Mouse (Mus musculus) thymus, postnatal 25 days (tissue): ENCODE measurements at regions not wholly inside any gene's neighbourhood (a gene's known extent, or its start where the extent isn't known, plus 50 kb on each side); places are given as distances from the start of the nearest gene placed in this dataset.

Experiments
- DNase-seq: peaks from one replicate; pipeline ENCODE4 v3.0.0; 2022

DNA sequence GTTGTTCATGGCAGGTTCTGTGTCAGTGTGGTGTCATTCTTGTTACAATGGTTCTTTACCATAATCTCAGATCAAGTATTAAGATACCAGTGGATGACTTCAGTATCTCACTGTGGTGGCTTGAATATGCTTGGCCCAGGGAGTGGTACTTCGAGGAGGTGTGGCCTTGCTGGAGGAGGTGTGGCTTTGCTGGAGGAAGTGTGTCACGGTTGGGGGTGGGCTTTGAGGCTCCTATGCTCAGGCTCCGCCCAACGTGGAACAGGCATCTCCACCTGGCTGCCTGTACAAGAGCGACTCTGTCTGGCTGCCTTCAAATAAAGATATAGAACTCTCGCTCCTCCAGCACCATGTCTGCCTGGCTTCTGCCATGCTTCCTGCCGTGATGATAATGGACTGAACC lies 63.6 kb downstream of the Cd2 start:
- peak; percentile 19 for DNase-seq

DNA sequence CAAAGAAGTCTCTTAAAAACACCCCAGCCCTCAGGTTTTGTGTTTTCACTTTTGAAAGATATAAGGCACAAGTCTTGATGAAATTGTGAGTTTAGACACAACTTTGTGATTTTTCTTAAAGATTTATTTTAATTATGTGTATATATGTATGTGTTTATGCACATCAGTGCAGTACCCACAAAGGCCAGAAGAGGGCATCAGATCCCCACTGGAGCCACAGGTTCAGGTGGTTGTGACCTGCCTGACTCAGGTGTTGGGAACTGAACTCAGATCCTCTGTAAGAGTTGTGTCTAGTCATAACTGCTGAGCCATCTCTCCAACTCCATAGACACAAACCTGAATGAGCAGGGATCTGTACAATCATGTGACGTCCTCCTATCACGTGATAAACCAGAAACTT lies 67.8 kb downstream of the Cd2 start:
- peak; percentile 41 for DNase-seq

DNA sequence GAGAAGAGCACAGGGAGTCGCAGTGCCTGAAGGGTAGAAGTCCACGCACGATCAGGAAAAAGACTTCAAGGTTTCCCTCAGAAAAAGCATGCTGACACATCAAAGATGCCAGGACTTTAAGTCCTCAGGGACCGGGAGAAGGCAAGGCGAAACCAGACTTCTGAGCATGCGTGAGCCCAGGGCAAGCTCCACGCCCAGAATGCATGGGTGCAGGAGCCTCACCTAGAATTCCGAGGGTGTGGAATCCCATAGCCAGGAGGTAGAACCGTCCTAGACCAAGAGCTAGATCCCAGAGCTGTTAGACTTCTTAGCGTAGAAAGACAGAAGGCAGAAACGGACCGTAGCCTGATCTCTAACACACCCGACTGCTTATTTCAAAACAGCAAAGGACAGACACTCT lies 71.0 kb downstream of the Cd2 start:
- DNase-seq: no peak

DNA sequence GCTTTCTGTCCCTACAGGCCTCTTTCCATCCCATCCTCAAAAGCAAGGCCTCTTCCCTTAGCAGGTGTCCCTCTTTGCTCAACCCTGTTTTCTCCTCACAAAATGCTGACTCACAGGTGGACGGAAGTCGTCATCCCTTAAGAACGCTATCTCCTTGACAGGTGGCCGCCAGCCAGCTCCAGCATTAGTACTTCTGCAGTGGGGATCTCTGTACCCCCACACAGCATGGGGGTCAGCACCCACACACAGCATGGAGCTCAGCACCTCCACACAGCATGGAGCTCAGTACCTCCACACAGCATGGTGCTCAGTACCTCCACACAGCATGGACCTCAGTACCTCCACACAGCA lies 74.6 kb downstream of the Cd2 start:
- peak; percentile 14 for DNase-seq

DNA sequence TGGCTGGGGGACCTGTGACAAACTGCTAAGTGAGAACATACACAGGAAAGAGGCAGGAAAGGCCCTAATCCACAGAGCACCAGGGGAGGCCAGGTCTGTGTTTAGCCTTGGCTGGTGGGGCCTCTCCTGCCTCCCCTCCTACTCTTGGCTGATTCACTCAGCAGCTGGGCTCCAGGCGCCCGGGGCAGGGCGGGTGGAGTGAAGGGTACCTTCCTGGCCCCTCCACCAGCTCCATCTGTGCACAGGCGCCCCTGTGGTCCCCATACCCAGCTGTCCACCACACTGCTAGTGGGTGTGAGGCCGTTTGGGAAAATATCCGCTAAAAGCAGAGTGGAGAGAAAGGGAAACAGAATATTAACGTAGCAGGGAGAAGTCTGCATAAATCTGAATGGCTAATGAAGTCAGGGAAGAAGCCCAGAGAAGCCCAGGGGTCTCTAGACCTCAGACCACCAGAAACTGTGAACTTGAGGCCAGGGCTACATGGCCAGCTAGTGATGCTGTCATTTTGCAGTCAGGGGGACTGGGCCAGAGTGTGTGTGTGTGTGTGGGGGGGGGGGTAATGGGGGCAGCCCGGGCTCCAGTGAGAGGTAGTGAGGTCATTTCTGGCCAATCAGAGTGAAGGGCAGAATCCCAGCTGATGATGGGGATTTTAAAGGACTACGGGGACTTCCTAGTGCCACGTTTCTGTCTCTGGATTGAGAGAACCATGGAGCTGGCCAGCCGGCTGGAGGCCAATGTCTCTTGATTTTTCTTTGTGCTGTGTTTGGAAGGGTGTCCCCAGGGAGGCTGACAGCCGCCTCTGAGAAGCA lies 75.1 kb downstream of the Cd2 start:
- peak; percentile 58 for DNase-seq

DNA sequence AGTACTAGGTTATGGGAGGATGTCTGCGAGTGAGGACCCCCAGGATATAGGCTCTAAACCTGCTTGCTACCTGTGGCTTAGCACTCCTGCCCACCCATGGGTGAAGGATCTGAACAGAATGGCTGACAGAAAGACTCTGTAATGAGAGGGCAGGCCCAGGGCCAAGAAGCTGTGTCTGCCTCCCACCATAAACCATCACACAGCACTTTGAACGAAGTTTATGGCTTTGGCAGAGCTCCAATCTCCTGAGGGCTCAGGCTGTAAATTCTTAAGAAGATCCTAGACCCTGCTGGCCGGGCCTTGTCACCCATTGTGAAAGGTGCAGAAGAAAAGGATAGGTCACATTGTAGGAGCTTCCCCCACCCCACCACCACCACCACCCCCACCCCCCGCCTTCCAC lies 75.8 kb downstream of the Cd2 start:
- DNase-seq: no peak

DNA sequence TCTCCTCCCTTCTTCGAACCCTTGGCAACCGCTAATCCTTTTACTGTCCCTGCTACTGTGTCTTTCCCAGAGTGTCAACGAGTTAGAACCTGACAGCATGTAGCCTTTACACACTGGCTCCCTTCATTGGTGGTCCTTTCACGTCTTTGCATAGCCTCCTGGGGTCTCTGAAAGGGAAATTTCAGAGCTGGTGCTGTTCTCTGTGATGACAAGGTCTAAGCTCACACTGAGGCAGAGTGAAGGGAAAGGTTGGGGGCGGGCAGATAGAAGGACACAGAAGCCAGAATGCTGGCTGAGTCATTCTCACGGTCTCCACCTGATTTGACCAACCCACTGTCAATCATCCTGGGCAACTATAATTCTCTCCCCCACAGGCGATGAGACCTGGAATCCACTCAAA lies 78.2 kb downstream of the Cd2 start:
- no peak for DNase-seq

DNA sequence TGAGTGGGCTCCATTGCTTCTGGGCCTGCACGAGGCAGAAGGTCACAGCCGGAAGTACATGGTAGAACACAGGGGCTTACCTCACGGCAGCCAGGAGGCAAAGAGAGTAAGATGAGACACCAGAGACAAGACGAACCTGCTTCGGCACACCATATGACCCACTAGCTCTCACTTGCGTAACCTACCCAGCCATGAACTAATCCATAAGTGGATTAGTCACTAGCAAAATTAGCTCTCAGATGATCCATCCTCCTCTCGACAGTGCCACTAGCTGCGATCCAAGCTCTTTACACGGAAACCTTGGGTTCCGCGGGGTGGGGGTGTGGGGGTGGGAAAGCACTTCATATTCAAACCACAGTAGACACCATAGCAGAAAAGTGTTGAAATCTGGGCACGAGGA lies 79.0 kb downstream of the Cd2 start:
- no peak for DNase-seq

DNA sequence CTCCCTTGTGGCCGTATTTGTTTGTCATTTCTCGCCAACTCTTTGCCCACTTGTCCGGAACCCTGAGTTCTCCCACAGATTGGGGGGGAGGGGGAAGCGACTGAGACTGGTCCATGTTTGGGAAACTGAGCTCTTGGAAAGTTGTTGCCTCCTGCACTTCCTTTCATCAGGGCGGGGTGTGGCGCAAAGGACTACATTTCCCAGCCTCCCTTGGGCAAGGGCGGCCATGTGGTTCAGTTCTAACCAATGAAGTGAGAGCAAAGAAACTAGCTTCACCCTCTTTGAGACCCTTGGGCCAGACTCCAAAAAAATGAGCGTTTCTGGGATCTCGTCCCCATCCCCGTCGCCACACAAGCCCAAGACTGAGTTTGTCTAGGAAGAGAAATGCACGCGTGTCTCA lies 81.6 kb downstream of the Cd2 start:
- DNase-seq: peak; percentile 43

DNA sequence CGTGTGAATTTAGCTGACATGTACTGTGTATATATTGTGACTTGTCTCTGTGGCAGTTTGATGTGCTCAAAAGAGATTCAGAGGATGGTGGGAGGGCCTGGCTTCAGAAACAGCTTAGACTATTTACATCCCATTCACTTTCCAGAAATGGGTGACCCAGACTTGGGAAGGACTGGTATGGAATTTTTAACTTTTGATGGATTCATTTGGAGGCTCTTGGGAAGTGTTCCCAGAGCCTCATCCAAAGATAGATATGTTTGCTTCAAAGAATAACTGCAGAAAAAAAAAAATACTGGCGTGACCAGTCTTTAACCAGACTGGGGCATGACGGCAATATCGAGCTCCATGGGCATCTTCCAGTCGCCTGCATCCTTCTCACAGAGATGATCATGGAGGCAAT lies 84.6 kb upstream of the Ptgfrn start:
- DNase-seq: no peak

DNA sequence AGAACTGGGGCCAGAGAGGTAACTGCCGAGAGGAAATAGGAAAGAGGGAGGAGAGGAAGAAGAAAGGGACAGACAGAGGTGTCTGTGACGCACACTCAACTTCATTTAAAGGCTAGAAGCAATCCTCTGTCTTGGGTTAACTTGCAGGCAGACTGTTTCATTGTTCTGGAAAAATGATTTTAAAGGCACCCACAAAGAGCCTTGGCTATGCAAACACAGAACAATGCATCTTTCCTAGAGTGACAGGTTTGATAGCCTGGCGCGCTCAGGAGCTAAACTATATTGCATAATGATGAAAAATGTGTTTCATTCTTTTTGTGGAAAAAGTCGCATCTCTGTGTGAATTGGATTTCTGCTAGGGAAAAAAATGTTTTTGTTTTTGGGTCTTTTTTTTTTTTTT lies 84.2 kb upstream of the Ptgfrn start:
- DNase-seq: no peak

DNA sequence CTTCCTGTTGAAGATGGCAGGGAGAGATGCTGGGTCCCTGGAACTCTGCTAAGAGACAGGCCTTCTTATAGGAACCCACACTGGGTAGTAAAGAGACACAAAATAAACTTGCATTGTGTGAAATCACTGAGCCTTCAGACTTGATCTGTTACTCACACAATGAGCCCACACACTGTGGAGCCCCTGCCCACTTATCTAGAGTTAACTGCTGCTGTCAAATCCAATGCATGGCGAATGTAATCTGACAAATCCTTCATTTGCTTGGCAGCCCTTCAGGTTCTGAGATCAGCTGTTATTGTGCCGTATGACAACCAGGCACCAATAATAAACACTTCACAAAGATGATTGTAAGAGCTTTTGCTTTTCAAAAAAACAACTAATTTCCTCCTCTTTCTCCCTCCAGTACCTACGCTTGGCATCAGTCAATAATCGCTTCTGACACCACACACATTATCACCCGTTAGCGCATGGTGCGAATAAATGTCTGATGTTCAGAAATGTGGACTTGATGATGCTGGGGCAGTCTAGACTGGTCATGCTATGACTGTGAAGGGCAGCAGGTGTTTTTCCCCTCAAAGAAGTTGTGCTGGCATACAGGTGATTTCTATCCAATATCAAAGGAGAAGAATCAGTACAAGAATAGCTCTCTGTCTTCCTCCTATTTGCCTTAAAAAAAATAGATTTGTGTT lies 81.4 kb upstream of the Ptgfrn start:
- DNase-seq: no peak

DNA sequence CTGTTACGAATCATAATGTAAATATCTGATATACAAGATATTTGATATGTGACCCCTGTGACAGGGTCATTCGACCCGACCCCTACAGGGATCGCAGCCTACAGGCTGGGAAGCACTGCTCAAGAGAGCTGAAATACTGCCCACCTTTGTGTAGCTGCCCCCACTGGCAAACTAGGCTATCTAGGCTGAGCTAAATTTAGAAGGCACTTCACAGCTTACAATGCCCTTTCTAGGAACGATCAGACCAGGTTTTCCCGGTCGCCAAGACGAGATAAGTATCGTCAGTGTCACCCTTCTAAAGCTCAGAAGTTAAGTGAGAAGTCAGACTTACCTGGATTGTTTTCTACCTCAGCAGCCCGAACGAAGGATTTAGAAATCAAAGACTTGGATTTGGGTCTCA lies 71.9 kb upstream of the Ptgfrn start:
- DNase-seq: no peak

DNA sequence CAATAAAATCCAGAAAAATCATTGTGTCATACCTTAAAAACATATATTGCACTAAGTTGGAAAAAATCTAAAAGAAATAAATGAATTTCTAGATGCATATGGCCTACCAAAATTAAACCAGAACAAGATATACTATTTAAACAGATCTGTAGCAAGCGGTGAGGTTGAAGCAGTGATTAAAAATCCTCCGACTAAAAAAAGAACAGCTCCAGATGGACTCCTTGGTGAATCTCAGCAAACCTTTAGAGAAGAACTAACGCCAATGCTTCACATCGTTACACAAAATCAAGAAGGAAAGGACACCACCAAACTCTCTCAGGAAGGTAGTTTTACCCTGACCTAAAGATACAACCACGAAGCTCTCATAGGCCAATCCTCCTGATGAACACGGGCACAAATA lies 63.9 kb upstream of the Ptgfrn start:
- DNase-seq: no peak

DNA sequence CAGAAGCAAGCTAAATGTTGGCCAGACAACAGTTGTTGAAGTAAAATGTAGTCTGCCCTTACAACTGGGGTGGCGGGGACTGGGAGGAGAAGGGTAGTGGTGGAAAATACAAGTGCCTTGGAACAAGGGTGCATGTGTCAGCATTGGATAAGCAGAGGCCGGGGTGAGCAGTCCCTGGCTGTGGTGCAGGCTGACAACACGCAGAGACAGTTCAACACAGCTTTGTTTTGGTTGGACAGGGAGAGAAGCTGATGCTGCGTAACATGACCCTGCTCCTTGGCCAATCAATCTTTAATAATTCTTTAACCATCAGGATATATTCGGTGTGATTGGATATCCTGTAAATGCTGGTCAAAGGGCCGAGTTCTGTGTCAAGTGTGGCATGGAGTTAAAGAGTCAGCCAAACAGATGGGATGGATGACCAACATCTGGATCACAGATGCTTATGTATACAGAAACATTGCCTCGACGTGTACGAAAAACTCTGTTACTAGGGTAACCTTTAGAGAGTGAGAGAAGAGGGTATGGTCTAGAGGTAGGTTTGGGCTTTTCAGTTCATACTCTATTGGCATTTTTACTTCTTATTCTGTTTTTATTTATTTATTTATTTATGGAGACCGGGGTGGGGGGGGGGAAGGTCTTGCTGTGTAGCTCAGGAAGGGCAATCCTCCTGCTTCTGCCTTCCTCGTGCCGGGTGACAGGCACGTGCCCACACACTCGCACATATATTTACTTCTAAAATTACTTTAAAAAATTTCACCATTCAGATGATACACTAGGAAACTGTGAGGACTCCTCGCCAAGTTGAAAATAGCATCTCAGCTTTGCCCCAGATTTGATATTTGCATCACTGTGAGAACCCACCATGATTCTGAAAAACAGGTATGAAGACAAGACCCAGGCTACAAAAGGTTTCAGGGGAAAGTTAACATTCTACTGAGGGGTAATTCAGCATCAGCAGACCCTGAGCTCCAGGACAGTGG lies 60.2 kb upstream of the Ptgfrn start:
- no peak for DNase-seq

DNA sequence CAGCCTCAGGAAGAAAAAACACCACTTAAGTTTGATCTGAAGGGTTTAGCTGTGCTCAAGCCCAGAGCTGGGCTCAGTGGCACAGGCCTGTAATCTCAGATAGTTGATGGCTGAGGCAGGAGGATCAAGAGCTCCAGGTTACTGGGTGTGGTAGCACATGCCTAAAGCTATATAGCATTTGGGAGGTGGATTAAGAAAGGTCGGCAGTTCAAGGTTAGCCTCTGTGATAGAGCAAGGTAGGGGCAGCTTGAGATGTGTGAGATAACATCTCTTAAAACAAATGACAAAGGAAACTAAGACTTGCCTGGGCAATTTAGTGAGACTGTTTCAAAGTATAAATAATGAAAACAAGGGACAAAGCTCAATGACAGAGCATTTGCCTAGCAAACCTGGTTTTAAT lies 56.9 kb upstream of the Ptgfrn start:
- DNase-seq: no peak

DNA sequence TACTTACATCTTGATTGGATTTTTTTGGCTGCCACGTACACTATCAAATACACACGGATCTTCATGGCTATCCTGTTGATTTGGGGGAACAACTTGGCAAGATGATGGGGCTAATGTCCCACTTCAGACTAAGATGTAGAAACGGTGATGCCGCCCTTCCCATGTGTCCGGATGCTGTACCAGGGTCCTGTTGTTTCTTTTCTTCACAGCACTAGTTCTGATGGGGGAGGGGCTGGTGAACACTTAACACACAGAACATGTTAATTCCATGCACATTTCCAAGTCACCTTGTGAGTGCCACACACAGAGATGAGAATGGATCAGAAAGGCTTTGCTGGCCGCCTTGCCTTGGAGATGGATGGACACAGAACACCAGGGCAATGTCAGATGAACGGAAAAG lies 56.5 kb upstream of the Ptgfrn start:
- no peak for DNase-seq

DNA sequence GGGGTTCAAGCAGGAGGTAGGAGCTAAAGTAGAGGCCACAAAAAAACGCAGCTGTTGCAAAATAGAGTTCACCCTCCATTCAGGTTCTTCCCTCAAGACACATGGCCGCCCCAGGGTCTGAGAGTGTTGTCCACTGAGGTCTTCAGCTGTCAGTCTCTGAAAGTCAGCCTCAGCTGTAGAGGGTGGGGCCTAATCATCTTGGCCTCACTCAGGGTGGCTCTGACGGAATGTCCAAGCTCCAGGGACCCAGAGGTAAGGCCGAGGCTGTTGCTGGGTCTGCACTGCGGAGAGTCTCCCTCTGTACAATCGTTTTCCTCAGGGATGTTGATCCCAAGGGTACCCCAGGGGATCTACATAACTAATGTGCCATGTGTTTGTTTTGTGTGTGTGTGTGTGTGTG lies 55.2 kb upstream of the Ptgfrn start:
- DNase-seq: no peak

DNA sequence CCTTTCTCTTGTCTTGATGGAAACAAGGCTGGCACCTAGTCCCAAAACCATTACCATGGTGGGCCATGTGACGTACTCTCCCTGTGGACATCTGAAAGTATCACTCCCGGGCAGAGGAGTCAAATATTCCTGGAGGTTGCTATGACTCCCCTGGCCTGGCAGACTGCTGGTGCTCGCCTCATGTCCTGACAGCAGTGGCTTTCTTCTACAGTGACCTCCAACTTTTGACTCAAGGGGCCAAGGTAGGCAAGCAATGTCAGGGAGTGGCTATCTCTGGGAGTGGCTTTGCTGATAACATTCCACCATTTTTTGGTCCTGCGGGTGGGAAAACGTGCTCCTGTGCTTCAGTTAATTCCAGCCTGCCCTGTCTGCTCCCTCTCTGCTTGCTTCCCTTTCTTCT lies 54.7 kb upstream of the Ptgfrn start:
- DNase-seq: no peak

DNA sequence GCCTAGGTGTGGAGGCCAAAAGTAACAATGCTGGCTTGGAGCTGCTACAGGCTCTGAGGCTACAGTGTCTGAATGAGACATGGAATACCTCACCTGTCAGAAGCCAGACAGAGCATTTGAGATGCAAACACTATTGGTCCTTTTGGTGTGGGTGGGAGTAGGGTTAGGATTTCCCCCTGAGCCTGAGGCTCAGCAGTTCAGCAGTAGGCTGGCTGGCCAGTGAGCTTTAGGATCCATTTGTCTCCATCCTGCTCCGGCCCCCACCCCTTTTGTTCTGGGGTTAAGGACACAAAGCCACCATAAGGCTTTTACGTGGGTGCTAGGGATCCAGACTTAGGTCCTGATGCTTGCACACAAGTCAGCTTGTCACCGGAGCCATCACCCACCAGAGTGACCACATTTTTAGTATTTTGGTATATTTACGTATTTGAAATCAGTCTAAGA lies 53.9 kb upstream of the Ptgfrn start:
- DNase-seq: no peak

DNA sequence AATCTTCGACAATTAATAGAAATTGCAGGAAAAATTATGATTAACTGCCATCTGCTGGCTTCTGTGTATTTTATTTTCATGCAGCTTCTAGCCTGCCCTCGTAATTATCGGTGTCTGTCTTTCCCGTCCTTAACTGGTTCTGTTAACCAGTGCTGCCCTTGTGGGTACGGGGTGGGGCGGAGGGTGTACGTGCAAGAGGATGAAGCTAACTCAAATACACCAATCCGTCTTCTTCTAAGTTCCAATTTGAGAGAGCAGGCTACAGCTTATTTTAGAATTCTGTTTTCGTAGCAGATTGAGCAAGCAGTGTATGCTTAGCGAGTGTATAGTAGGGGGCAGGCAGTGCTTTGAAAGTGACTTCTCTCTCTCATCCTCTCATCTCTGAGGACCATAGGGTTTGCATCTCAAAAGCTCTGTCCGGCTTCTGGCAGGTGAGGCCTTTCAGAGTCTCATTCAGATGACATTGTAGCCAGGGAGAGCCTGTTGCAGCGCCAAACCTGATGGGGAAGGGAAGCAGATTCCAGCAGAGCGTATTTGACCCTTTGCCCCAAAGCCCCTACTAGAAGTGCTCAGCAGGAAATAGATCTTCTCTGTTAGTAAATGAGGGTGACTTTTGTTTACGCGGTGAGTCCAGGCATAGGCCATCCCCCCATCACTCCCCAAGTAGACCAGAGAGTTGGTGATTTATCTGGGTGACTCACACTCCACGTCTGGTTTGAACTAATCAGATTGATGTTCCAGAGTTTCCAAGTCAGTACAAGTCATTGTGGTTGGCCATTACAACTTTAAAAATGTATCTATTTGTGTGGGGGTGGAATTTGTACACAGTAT lies 53.3 kb upstream of the Ptgfrn start:
- no peak for DNase-seq

DNA sequence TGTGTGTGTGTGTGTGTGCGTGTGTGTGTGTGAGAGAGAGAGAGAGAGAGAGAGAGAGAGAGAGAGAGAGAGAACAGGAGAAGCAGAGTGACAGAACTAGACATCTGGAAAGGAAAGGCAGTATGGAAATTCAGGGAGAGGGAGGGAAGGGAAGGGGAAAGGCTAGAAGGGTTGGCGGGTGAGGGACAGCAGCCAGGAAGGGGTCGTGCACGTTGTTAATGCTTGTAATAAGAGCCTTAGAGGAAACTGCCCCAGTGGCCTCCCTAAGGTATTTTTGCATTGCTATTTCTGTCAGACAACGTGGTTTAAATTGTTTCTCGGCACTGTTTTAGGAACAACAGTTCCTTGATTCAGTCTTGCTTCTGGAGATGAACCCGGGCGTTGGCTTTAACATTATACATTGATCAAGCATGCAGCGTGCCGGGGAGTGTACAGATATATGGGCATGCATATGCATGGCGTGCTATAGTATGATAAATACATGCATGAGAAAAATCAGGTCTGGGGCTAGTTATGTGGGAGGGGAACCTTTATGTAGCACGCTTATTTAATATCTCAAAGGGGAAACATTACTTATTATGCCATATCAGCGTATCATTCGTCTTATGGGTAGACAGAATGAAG lies 52.6 kb upstream of the Ptgfrn start:
- DNase-seq: no peak
